Mouse (Mus musculus) stomach, embryonic 14.5 days (tissue): Measurements from ENCODE around the gene Pbp2. TPM values are rescaled to one million over a fixed set of nuclear protein-coding genes. Genes with fewer than 3 reads are reported as not detected.

Experiments
- ATAC-seq: fragments of 200-750 bp; cut with Nextera tagmentation; 2 replicates; pipeline ENCODE4 v1.8.0; 2017; ENCODE audit warnings: low read depth, moderate TSS enrichment; ENCODE audit not compliant: insufficient number of reproducible peaks, insufficient read depth, low FRiP score
- H3K27ac ChIP-seq: fragments of 300-500 bp; sonication (generic); 2 replicates; pipeline ENCODE4 v1.5.1; 2014; ENCODE audit warnings: mild to moderate bottlenecking, low read length, moderate library complexity, mixed read lengths
- H3K27me3 ChIP-seq: fragments of 300-500 bp; sonication (generic); 2 replicates; pipeline ENCODE4 v1.6.1; 2014; ENCODE audit warnings: low read length, control low read depth, mixed read lengths; ENCODE audit not compliant: control insufficient read depth, insufficient read depth
- H3K36me3 ChIP-seq: fragments of 300-500 bp; sonication (generic); 2 replicates; pipeline ENCODE4 v1.6.1; 2014; ENCODE audit warnings: mild to moderate bottlenecking, control low read depth, low read length, moderate library complexity, mixed read lengths; ENCODE audit not compliant: control insufficient read depth, insufficient read depth
- H3K4me1 ChIP-seq: fragments of 300-500 bp; sonication (generic); 2 replicates; pipeline ENCODE4 v1.6.1; 2014; ENCODE audit warnings: low read length, control low read depth, mixed read lengths; ENCODE audit not compliant: control insufficient read depth, insufficient read depth
- H3K4me2 ChIP-seq: fragments of 300-500 bp; sonication (generic); replicated peaks from 2 replicates; pipeline ENCODE4 v1.6.1; 2014; ENCODE audit warnings: low read depth, low read length, control low read depth
- H3K4me3 ChIP-seq: fragments of 300-500 bp; sonication (generic); 2 replicates; pipeline ENCODE4 v1.5.1; 2014; ENCODE audit warnings: low read depth, low read length, control low read depth
- H3K9ac ChIP-seq: fragments of 300-500 bp; sonication (generic); replicated peaks from 2 replicates; pipeline ENCODE4 v1.6.1; 2014; ENCODE audit warnings: low read depth, mild to moderate bottlenecking, control low read depth, low read length, moderate library complexity, mixed read lengths
- H3K9me3 ChIP-seq: fragments of 300-500 bp; sonication (generic); 2 replicates; pipeline ENCODE4 v1.6.1; 2016; ENCODE audit warnings: low read depth, low read length, control low read depth; ENCODE audit not compliant: control insufficient read depth
- WGBS: fragments of 180-500 bp; shearing (Covaris S2); extraction: QIAGEN DNeasy Blood & Tissue Kit; methylation state at CpG from one replicate; pipeline ENCODE4 v1.1.7; 2014; 5-methylcytosine and 5-hydroxymethylcytosine counted together
- polyA plus RNA-seq: library from polyadenylated mRNA; unstranded; fragments of >200 nt; fragmentation: Nextera tagmentation; extraction: Ambion mirVana; gene quantifications from 2 replicates; pipeline ENCODE4 v1.2.1, GENCODE M21; 2014

The Pbp2 gene
- polyA plus RNA-seq, 1 experiment from 2014 or later, result not detected

DNA sequence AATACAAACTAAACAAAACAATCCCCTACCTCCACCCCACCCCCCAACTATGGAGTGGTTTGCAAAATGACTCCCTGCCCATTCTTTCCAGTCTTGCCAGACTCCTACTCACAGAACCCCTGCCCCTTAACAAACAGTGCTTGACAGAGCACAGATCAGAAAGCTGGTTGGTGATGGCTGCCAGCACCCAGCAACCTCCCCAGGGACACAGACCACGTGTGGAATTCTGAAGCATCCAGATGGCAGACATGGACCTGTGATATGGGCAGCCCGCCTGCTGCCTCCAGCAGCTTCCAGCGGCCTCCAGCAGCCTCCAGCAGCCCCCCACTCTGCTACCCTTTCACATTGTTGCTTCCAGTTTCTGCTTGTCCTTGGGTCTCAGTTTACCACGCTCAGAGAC, 35.0 kb downstream of the Pbp2 start:
- Histone ChIP-seq H3K4me1 (no peaks in the 10 kb centered on the region), H3K27ac (no peak overlapping the region), H3K36me3 (no peaks in the 10 kb centered on the region), H3K27me3 (no peaks in the 10 kb centered on the region), H3K4me3 (no peak overlapping the region), H3K9ac (no peak overlapping the region), H3K4me2 (no peak overlapping the region), H3K9me3 (no peaks in the 10 kb centered on the region)
- 75% methylated on average over 4 of the region's 4 CpGs for WGBS
- ATAC-seq, result no peak

DNA sequence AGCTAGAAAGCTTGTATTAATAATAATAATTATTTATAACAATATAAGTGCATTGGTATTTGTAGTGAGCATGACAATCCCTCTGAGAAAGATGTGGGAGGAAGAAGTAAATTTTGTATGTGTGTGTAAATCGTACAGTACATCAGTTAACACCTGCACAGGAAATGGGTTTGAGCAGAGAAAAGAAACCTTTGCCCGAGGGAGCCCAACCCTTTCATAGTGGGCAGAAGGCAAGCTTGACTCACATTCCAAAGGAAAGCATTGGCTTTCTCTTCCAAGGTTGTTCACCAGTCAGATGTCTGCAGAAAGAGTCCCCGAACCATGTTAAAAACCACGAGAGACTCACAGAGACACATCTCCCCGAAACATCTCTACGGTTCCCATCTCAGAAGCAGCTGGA, 37.1 kb downstream of the Pbp2 start:
- Histone ChIP-seq H3K4me2 (no peak overlapping the region), H3K4me1 (no peaks in the 10 kb centered on the region), H3K9me3 (no peaks in the 10 kb centered on the region), H3K27me3 (no peaks in the 10 kb centered on the region), H3K36me3 (no peaks in the 10 kb centered on the region), H3K4me3 (no peak overlapping the region), H3K9ac (no peak overlapping the region), H3K27ac (no peak overlapping the region)
- WGBS, result 82% methylated on average over 6 of the region's 6 CpGs
- ATAC-seq, result no peak

DNA sequence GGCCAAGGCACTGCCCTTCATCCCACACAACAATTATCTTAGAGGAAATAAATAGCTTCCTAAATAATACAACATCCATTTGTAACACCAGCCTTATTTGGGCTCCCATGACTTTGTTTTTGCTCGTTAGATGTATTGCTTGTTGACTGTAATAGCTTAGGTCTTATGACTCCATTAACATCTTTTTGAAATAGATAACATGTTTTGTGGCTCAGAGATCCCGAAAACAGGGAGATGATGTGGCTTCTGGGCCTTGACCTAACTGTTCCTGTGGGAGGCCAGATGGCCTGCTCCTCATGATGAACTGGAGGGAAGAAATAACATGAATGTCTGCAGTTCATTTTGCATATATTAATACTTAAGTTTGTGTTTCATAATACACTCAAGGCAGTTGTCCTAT, 38.4 kb downstream of the Pbp2 start:
- H3K9ac ChIP-seq, result no peak overlapping the region
- no peak overlapping the region for H3K4me3 ChIP-seq
- no peaks in the 10 kb centered on the region for H3K27me3 ChIP-seq
- ATAC-seq, result no peak
- WGBS, result 71% methylated on average over 2 of the region's 2 CpGs
- no peak overlapping the region for H3K4me2 ChIP-seq
- H3K9me3 ChIP-seq, result no peaks in the 10 kb centered on the region
- no peaks in the 10 kb centered on the region for H3K4me1 ChIP-seq
- no peaks in the 10 kb centered on the region for H3K36me3 ChIP-seq
- no peak overlapping the region for H3K27ac ChIP-seq

GRCm38 (mm10) chr6:135269626-135270025, 40.6 kb downstream of the Pbp2 start:
- H3K4me2 ChIP-seq, result no peak overlapping the region
- no peak overlapping the region for H3K4me3 ChIP-seq
- H3K36me3 ChIP-seq, result no peaks in the 10 kb centered on the region
- H3K9me3 ChIP-seq, result no peaks in the 10 kb centered on the region
- H3K27me3 ChIP-seq, result no peaks in the 10 kb centered on the region
- no peak overlapping the region for H3K27ac ChIP-seq
- H3K9ac ChIP-seq, result no peak overlapping the region
- 58% methylated on average over 6 of the region's 6 CpGs for WGBS
- ATAC-seq, result no peak; the same call in 1 of the 2 replicates
- no peaks in the 10 kb centered on the region for H3K4me1 ChIP-seq

- no peaks in the 10 kb centered on the region for H3K36me3 ChIP-seq
- H3K9ac ChIP-seq, result no peak overlapping the region
- no peak overlapping the region for H3K4me3 ChIP-seq
- no peaks in the 10 kb centered on the region for H3K27me3 ChIP-seq
- no peaks in the 10 kb centered on the region for H3K4me1 ChIP-seq
- no peak overlapping the region for H3K27ac ChIP-seq
- H3K4me2 ChIP-seq, result no peak overlapping the region
- H3K9me3 ChIP-seq, result no peaks in the 10 kb centered on the region
- no peak for ATAC-seq
Measured at GRCm38 (mm10) chr6:135268392-135268791, 41.8 kb downstream of the Pbp2 start.

DNA sequence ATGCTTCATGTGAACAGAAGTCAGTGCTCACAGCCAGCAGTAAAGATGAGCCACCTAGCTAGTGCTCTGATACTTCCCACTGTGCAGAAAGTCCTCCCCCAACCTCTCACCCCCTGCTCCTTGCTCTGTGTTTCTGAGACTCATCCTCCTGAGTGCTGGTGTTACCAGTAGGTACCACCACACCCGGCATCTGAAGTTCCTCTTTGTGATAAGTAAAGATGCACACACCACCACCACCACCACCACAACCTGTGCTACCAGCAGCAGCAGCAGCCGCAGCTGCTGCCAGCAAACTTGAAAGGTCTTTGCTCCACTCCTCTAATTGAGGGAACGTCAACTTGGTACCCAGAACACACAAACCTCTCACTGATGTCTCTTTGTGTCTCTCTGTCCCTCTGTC, 43.0 kb downstream of the Pbp2 start:
- Histone ChIP-seq H3K36me3 (no peaks in the 10 kb centered on the region), H3K9ac (no peak overlapping the region), H3K27ac (no peak overlapping the region), H3K27me3 (no peaks in the 10 kb centered on the region), H3K9me3 (no peaks in the 10 kb centered on the region), H3K4me2 (no peak overlapping the region), H3K4me3 (no peak overlapping the region), H3K4me1 (no peaks in the 10 kb centered on the region)
- WGBS, result 70% methylated on average over 3 of the region's 3 CpGs
- no peak for ATAC-seq

GRCm38 (mm10) chr6:135266056-135266455, 44.1 kb downstream of the Pbp2 start:
- H3K4me3 ChIP-seq, result no peak overlapping the region
- no peaks in the 10 kb centered on the region for H3K27me3 ChIP-seq
- 100% methylated on average over 1 of the region's 1 CpGs for WGBS
- no peaks in the 10 kb centered on the region for H3K9me3 ChIP-seq
- H3K4me2 ChIP-seq, result no peak overlapping the region
- no peak for ATAC-seq
- no peaks in the 10 kb centered on the region for H3K36me3 ChIP-seq
- H3K4me1 ChIP-seq, result no peaks in the 10 kb centered on the region
- H3K9ac ChIP-seq, result no peak overlapping the region
- H3K27ac ChIP-seq, result no peak overlapping the region

GRCm38 (mm10) chr6:135264136-135264535, 46.1 kb downstream of the Pbp2 start:
- H3K4me3 ChIP-seq, result no peak overlapping the region
- H3K4me1 ChIP-seq, result no peaks in the 10 kb centered on the region
- no peak overlapping the region for H3K9ac ChIP-seq
- no peaks in the 10 kb centered on the region for H3K36me3 ChIP-seq
- H3K9me3 ChIP-seq, result no peaks in the 10 kb centered on the region
- no peak overlapping the region for H3K4me2 ChIP-seq
- no peaks in the 10 kb centered on the region for H3K27me3 ChIP-seq
- no peak for ATAC-seq
- H3K27ac ChIP-seq, result no peak overlapping the region
- 95% methylated on average over 6 of the region's 6 CpGs for WGBS

GRCm38 (mm10) chr6:135262565-135262964, 47.6 kb downstream of the Pbp2 start:
- no peaks in the 10 kb centered on the region for H3K27me3 ChIP-seq
- no peaks in the 10 kb centered on the region for H3K9me3 ChIP-seq
- WGBS, result 57% methylated on average over 2 of the region's 2 CpGs
- no peak for ATAC-seq
- H3K9ac ChIP-seq, result no peak overlapping the region
- H3K4me1 ChIP-seq, result no peaks in the 10 kb centered on the region
- H3K4me3 ChIP-seq, result no peak overlapping the region
- H3K36me3 ChIP-seq, result no peaks in the 10 kb centered on the region
- H3K27ac ChIP-seq, result no peak overlapping the region
- H3K4me2 ChIP-seq, result no peak overlapping the region
